Mouse (Mus musculus): Measurements from ENCODE around the gene Plppr5. TPM values are rescaled to one million over a fixed set of nuclear protein-coding genes. Genes with fewer than 3 reads are reported as not detected.

The Plppr5 gene
- polyA plus RNA-seq, 1 experiment, result not detected

DNA sequence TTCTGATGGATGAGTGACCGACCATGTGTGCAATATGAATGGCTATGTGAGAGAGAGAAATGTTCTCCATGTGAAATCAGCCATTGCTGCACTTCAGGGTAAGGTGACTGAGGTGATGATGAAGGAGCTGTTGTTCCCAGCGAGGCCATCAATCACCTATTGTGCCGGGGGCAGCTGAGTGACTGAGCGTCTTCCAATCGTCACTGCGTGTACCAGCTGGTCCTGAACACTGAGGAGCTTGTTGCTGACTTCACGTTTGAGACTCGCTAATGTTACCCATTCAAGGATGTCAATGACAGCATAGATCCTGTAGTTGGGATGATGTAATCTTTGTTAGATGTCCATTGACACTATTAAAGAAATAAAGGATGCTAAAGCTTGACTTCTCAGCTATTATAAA lies 74.0 kb downstream of the Plppr5 start:
- no peak for TF ChIP-seq GATA1 (IDR thresholded peaks at IDR 0.05; ENCODE audit: low read length)

- TF ChIP-seq GATA1 (IDR thresholded peaks at IDR 0.05; ENCODE audit: low read length), result no peak
Observed at GRCm38 (mm10) chr3:117664316-117664715, 89.7 kb downstream of the Plppr5 start.

- no peak for TF ChIP-seq GATA1 (IDR thresholded peaks at IDR 0.05; ENCODE audit: low read length)
Observed at GRCm38 (mm10) chr3:117679189-117679588, 104.6 kb downstream of the Plppr5 start.

DNA sequence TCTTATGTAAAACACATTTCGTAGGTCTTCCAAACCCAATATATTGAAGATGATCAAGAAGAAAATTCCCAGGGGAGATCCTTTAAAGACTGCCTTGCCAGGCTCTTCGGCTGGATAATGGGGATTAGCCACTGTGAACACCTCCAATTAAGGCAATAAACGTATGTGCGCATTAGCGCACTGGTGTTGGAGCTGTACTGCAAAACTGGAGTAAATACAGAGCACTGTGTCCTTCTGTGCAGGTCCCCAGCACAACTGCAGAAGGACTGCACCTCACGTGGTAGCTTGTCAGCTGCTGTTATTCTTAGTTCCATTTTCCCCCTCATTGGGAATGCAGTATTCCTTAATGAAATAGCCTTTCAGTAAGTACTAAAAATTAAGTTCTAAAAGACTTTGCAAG lies 110.0 kb downstream of the Plppr5 start:
- no peak for TF ChIP-seq GATA1 (IDR thresholded peaks at IDR 0.05; ENCODE audit: low read length)

DNA sequence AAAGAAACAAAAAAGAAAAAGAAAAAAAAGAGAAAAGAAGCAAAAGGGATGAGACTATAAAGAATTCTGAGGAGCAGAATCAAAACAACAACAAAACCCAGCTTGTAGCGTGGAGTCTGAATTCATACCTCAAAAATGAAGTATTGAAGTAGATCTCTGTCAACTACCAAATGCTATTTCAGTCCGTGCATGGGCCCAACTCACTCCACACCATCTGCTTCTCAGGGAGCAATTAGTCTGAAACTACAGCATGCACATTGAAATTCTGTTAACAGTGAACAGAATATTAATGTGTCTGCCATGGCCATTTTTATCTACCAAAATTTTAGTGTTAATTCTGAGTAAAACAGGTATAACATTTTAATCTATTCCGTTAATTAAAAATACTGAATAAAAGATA lies 111.4 kb downstream of the Plppr5 start:
- TF ChIP-seq GATA1 (IDR thresholded peaks at IDR 0.05; ENCODE audit: low read length), result no peak

GRCm38 (mm10) chr3:117686648-117687047 lies 112.0 kb downstream of the Plppr5 start:
- TF ChIP-seq GATA1 (IDR thresholded peaks at IDR 0.05; ENCODE audit: low read length), result no peak

GRCm38 (mm10) chr3:117694736-117695135 lies 120.1 kb downstream of the Plppr5 start:
- TF ChIP-seq GATA1 (IDR thresholded peaks at IDR 0.05; ENCODE audit: low read length), result no peak

- TF ChIP-seq GATA1 (IDR thresholded peaks at IDR 0.05; ENCODE audit: low read length), result no peak
Observed at GRCm38 (mm10) chr3:117696350-117696749, 121.7 kb downstream of the Plppr5 start.

- no peak for TF ChIP-seq GATA1 (IDR thresholded peaks at IDR 0.05; ENCODE audit: low read length)
Observed at GRCm38 (mm10) chr3:117708788-117709187, 134.2 kb downstream of the Plppr5 start.

DNA sequence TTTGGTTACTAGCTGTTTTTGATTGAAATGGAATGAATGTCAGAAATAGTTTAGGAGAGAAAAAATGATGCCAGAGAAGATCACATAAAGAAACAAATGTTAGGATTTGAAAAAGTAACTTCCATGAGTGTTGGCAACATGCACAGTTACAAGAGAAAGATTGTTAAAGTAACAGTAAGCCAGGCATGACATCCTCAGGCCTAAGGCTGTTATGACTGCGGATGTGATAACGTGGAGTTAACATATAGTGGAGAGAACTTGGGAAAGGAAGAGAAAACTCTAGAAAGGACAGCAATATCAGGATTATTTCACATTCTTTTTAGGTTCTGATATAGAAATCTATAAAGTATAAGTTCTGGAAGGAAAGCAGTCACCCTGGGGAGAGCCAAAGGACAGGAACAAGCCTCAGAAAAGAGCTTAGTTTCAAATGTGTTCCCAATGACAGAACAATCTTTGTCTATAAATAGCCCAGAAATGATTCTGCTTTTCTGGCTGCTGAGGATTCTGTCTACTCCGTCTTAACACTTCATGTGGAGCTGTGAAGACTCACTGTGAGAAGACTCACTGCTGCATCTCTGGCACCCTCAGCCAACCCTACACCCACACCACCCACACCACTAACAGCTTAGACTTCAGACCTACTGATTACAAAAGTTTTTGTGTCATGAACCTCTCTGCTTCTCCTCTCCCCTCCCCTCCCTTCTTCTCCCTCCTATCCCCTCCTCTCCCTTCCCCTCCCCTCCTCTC lies 142.1 kb downstream of the Plppr5 start:
- TF ChIP-seq GATA1 (IDR thresholded peaks at IDR 0.05; ENCODE audit: low read length), result no peak

DNA sequence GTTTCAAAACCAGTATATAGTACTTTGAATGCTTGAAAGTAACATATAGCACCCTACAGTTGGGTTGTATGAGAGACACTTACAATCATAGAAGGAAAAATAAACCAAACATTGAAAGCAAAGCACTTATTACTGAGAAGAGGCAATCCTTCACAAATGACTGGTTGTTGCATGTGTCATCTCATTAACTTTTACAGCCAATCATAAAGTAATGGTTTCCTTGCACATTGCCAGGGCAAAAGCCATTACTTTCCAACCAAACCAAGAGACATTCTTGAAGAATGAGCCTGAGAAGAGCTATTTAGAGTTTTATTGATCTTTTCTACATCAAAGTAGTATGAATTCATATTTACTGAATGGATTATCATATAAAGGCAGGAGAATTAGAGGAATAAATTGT lies 148.8 kb downstream of the Plppr5 start:
- no peak for TF ChIP-seq GATA1 (IDR thresholded peaks at IDR 0.05; ENCODE audit: low read length)

GRCm38 (mm10) chr3:117724521-117724920 lies 149.9 kb downstream of the Plppr5 start:
- TF ChIP-seq GATA1 (IDR thresholded peaks at IDR 0.05; ENCODE audit: low read length), result no peak

DNA sequence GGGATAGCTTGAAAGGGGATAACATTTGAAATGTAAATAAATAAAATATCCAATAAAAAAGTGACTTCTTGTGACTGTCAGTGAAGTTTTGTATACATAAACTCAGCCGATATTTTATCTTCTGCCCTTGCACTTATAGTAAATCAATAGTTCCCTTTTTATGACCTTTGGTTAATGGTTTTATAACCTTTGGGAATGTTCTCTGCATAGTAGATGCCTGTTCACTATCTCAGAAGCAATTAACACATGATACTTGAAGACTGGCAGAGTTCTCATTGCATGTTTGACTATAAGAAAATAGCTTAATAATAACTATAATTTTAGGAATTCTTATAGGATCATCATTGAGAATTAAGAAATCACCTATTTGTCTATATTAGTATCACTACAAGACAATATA lies 150.9 kb downstream of the Plppr5 start:
- no peak for TF ChIP-seq GATA1 (IDR thresholded peaks at IDR 0.05; ENCODE audit: low read length)

GRCm38 (mm10) chr3:117728136-117728535 lies 153.5 kb downstream of the Plppr5 start:
- no peak for TF ChIP-seq GATA1 (IDR thresholded peaks at IDR 0.05; ENCODE audit: low read length)

- no peak for TF ChIP-seq GATA1 (IDR thresholded peaks at IDR 0.05; ENCODE audit: low read length)
Observed at GRCm38 (mm10) chr3:117729121-117730072, 154.8 kb downstream of the Plppr5 start.

- no peak for TF ChIP-seq GATA1 (IDR thresholded peaks at IDR 0.05; ENCODE audit: low read length)
Observed at GRCm38 (mm10) chr3:117731545-117731944, 156.9 kb downstream of the Plppr5 start.

All from G1E-ER4 (cell line).